Mouse (Mus musculus): ENCODE data around the gene Wdr70.

DNA sequence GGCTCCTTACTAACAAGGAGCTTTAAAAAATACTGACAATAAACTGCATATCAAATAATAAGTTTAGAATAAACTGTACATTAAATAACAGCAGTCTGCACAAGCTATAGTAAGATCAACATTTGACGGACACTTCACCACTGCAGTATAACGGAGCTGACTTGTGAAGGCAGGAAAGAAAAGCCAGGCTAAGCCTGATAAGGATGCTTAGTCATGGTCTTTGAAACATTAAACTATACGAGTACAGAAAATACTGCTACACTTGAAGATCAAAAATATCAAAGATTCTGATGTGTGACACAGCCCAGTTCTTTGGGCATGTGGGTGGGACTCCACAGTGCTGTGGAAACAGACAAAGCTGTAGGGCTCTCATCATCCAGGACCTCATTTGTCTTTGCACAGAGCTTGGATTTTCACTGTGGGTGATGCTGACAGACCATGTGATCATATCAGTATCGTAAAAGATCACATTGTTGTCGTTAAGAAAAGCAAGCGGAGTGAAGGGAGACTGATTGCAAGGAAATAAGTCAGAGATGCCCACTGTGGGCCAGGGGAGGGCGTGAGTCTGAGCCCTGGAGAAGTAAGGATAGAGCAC is 163.3 kb downstream of the Wdr70 start:
- TF ChIP-seq NELFE (IDR thresholded peaks at IDR 0.05; ENCODE audit: low read depth, low read length) = no peak
- TF ChIP-seq EP300 (IDR thresholded peaks at IDR 0.05; ENCODE audit: low read length) = no peak
- TF ChIP-seq POLR2A (IDR thresholded peaks at IDR 0.05; ENCODE audit: low read depth, low read length) = no peak
- no peak for TF ChIP-seq ZNF384 (IDR thresholded peaks at IDR 0.05; ENCODE audit: low read depth, low read length)
- no peak for TF ChIP-seq CTCF (conservative IDR thresholded peaks at IDR 0.05 in 1 of 2, IDR thresholded peaks at IDR 0.05 in 1 of 2; ENCODE audit: low read depth in 2 of 2, low read length in 2 of 2)
- no peak for TF ChIP-seq SMC3 (IDR thresholded peaks at IDR 0.05; ENCODE audit: low read depth, low read length)
- no peak for TF ChIP-seq MAX (IDR thresholded peaks at IDR 0.05; ENCODE audit: low read length)
- TF ChIP-seq GABPA (IDR thresholded peaks at IDR 0.05; ENCODE audit: insufficient replicate concordance, low read depth, low read length) = no peak
- no peak for TF ChIP-seq CHD2 (IDR thresholded peaks at IDR 0.05; ENCODE audit: low read length)
- TF ChIP-seq MAFK (IDR thresholded peaks at IDR 0.05; ENCODE audit: insufficient replicate concordance, low read length) = no peak
